Mouse (Mus musculus) liver, adult 2 months (tissue): ENCODE measurements around the gene Hist1h1e.

Source experiments
- CTCF ChIP-seq: fragments of 200-500 bp; IDR thresholded peaks from 2 replicates; pipeline ENCODE4 v1.5.1; 2011; ENCODE audit warnings: low read depth, low read length, control low read depth
- POLR2A ChIP-seq: fragments of 200-500 bp; IDR thresholded peaks from 2 replicates; pipeline ENCODE4 v1.6.1; 2011; ENCODE audit warnings: low read length, control low read depth; ENCODE audit not compliant: insufficient read depth; ENCODE audit errors: extremely low read depth

GRCm38 (mm10) chr13:23595185-23595584, 27.2 kb downstream of the Hist1h1e start:
- TF ChIP-seq POLR2A (no peak), CTCF (no peak)
